Mouse (Mus musculus) hindlimb bud, embryonic 11.5 days (tissue): ENCODE measurements around the gene 2610507B11Rik.

Source experiments
- DNase-seq: peaks from one replicate; pipeline ENCODE4 v3.0.0-alpha.2; 2012; ENCODE audit warnings: low read depth, low spot score; ENCODE audit errors: extremely low spot score

2610507B11Rik gene

DNA sequence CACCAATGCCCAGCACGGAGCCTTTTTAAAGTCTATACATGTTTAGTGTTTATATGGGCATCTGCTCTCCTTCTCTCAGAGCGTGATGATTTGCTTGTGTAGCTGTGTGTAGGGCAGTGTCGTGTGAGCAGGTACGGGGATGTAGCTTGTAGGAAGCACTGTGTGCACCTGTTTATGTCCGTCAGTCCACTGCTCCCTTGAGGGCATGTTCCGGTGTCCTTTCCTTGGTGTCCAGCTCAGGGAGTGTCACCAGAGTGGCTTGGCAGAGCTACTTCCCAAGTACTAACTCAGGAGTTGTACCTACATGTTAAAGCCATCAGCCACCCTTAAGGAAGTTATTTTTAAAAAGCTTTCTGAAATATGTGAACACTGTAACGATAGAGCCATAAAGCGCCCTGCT, 75.5 kb downstream of the 2610507B11Rik start:
- DNase-seq = no peak
